Mouse (Mus musculus) hindbrain, embryonic 14.5 days (tissue): Measurements from ENCODE around the gene Ranbp9. TPM values are rescaled to one million over a fixed set of nuclear protein-coding genes. Genes with fewer than 3 reads are reported as not detected.

Source experiments
- ATAC-seq: fragments of 200-750 bp; cut with Nextera tagmentation; 2 replicates; pipeline ENCODE4 v1.8.0; 2017; ENCODE audit warnings: moderate number of reproducible peaks, mild to moderate bottlenecking, moderate TSS enrichment, moderate library complexity; ENCODE audit not compliant: low FRiP score
- DNase-seq: peaks from one replicate; pipeline ENCODE4 v3.0.0-alpha.2; 2015; ENCODE audit warnings: low spot score
- H3K27ac ChIP-seq: fragments of 300-500 bp; sonication (generic); 2 replicates; pipeline ENCODE4 v1.5.1; 2014; ENCODE audit warnings: mild to moderate bottlenecking, moderate library complexity
- H3K27me3 ChIP-seq: fragments of 300-500 bp; sonication (generic); 2 replicates; pipeline ENCODE4 v1.6.1; 2014; ENCODE audit warnings: mild to moderate bottlenecking, low read length, mixed read lengths; ENCODE audit not compliant: control insufficient read depth, insufficient read depth
- H3K36me3 ChIP-seq: fragments of 300-500 bp; sonication (generic); replicated peaks from 2 replicates; pipeline ENCODE4 v1.6.1; 2014; ENCODE audit not compliant: control insufficient read depth, insufficient read depth
- H3K4me1 ChIP-seq: fragments of 300-500 bp; sonication (generic); replicated peaks from 2 replicates; pipeline ENCODE4 v1.6.1; 2014; ENCODE audit warnings: antibody characterized with exemption, low read length, mixed read lengths; ENCODE audit not compliant: control insufficient read depth, insufficient read depth
- H3K4me2 ChIP-seq: fragments of 300-500 bp; sonication (generic); replicated peaks from 2 replicates; pipeline ENCODE4 v1.6.1; 2014; ENCODE audit warnings: mild to moderate bottlenecking, moderate library complexity
- H3K4me3 ChIP-seq: fragments of 300-500 bp; sonication (generic); replicated peaks from 2 replicates; pipeline ENCODE4 v1.5.1; 2014; ENCODE audit warnings: mild to moderate bottlenecking, low read length
- H3K9ac ChIP-seq: fragments of 300-500 bp; sonication (generic); 2 replicates; pipeline ENCODE4 v1.6.1; 2014
- H3K9me3 ChIP-seq: fragments of 300-500 bp; sonication (generic); 2 replicates; pipeline ENCODE4 v1.6.1; 2016; ENCODE audit warnings: low read length; ENCODE audit not compliant: control insufficient read depth
- WGBS: fragments of 180-500 bp; shearing (Covaris S2); extraction: QIAGEN DNeasy Blood & Tissue Kit; methylation state at CpG from one replicate; pipeline ENCODE4 v1.1.7; 2014; 5-methylcytosine and 5-hydroxymethylcytosine counted together
- polyA plus RNA-seq: library from polyadenylated mRNA; unstranded; fragments of >200 nt; fragmentation: Nextera tagmentation; extraction: Ambion mirVana; gene quantifications from 2 replicates; pipeline ENCODE4 v1.2.1, GENCODE M21; 2014

The Ranbp9 gene
- polyA plus RNA-seq, 1 experiment from 2014 or later, result 16.8 TPM

- peak within 1 kb of the TSS; percentile 59 for H3K4me2 ChIP-seq
- peaks cover 38% of the 10 kb centered on the region for H3K36me3 ChIP-seq
- peak within 1 kb of the TSS; percentile 66 for H3K9ac ChIP-seq
- DNase-seq, result peak; percentile 98
- peak within 1 kb of the TSS; percentile 90 for H3K27ac ChIP-seq
- peak; percentile 93 for ATAC-seq
- H3K4me1 ChIP-seq, result no peaks in the 10 kb centered on the region; the same call in 1 of the 2 replicates
- H3K4me3 ChIP-seq, result peak within 1 kb of the TSS; percentile 49
- H3K27me3 ChIP-seq, result no peaks in the 10 kb centered on the region
- WGBS, result 2% methylated on average over 59 of the region's 72 CpGs
- no peaks in the 10 kb centered on the region for H3K9me3 ChIP-seq
Measured at GRCm38 (mm10) chr13:43398297-43399080, 82.6 kb downstream of the Ranbp9 start, which contains the start of gene Nol7. Gene Nol7 (plus strand): TSS chr13:43398390.

- ATAC-seq, result no peak
- 54% methylated on average over 13 of the region's 17 CpGs for WGBS
- Histone ChIP-seq H3K4me3 (peak overlapping the region; percentile 49), H3K4me1 (no peaks in the 10 kb centered on the region; the same call in 1 of the 2 replicates), H3K27ac (no peak overlapping the region), H3K9me3 (no peaks in the 10 kb centered on the region), H3K9ac (peak overlapping the region; percentile 66; the same call in 1 of the 2 replicates), H3K36me3 (peaks cover 31% of the 10 kb centered on the region), H3K4me2 (peak overlapping the region; percentile 59; the same call in 1 of the 2 replicates), H3K27me3 (no peaks in the 10 kb centered on the region)
- DNase-seq, result no peak
Measured at GRCm38 (mm10) chr13:43397700-43398296, 83.3 kb downstream of the Ranbp9 start.

GRCm38 (mm10) chr13:43385321-43385720 lies 95.8 kb downstream of the Ranbp9 start:
- 99% methylated on average over 10 of the region's 10 CpGs for WGBS
- no peak for ATAC-seq

GRCm38 (mm10) chr13:43379989-43380388 lies 101.1 kb downstream of the Ranbp9 start:
- H3K27ac ChIP-seq, result no peak overlapping the region
- H3K4me1 ChIP-seq, result no peaks in the 10 kb centered on the region
- no peaks in the 10 kb centered on the region for H3K27me3 ChIP-seq
- no peak for DNase-seq
- WGBS, result 84% methylated on average over 3 of the region's 3 CpGs
- no peak overlapping the region for H3K4me2 ChIP-seq
- H3K9ac ChIP-seq, result no peak overlapping the region
- H3K36me3 ChIP-seq, result peaks cover 18% of the 10 kb centered on the region
- H3K9me3 ChIP-seq, result no peaks in the 10 kb centered on the region
- no peak overlapping the region for H3K4me3 ChIP-seq
- ATAC-seq, result no peak

More at GRCm38 (mm10) chr13:43385321-43385720, 95.8 kb downstream of the Ranbp9 start:
- no peaks in the 10 kb centered on the region for H3K9me3 ChIP-seq
- H3K27ac ChIP-seq, result no peak overlapping the region
- no peak for DNase-seq
- H3K4me3 ChIP-seq, result no peak overlapping the region
- H3K36me3 ChIP-seq, result peaks cover 10% of the 10 kb centered on the region
- no peak overlapping the region for H3K9ac ChIP-seq
- H3K27me3 ChIP-seq, result no peaks in the 10 kb centered on the region
- no peak overlapping the region for H3K4me2 ChIP-seq
- H3K4me1 ChIP-seq, result no peaks in the 10 kb centered on the region

- no peaks in the 10 kb centered on the region for H3K4me1 ChIP-seq
- WGBS, result 73% methylated on average over 2 of the region's 2 CpGs
- DNase-seq (no peak), ATAC-seq (no peak)
- H3K4me2 ChIP-seq, result no peak overlapping the region
- H3K4me3 ChIP-seq, result no peak overlapping the region
- H3K27ac ChIP-seq, result no peak overlapping the region
- no peak overlapping the region for H3K9ac ChIP-seq
- H3K9me3 ChIP-seq, result no peaks in the 10 kb centered on the region
- no peaks in the 10 kb centered on the region for H3K27me3 ChIP-seq
- peaks cover 41% of the 10 kb centered on the region for H3K36me3 ChIP-seq
Measured at GRCm38 (mm10) chr13:43374918-43375432, 106.1 kb downstream of the Ranbp9 start.

- DNase-seq (no peak), ATAC-seq (no peak)
- H3K27ac ChIP-seq, result no peak overlapping the region
- H3K9ac ChIP-seq, result no peak overlapping the region
- H3K4me1 ChIP-seq, result no peaks in the 10 kb centered on the region
- 89% methylated on average over 10 of the region's 10 CpGs for WGBS
- H3K36me3 ChIP-seq, result peaks cover 41% of the 10 kb centered on the region
- no peaks in the 10 kb centered on the region for H3K27me3 ChIP-seq
- H3K4me2 ChIP-seq, result no peak overlapping the region
- no peaks in the 10 kb centered on the region for H3K9me3 ChIP-seq
- H3K4me3 ChIP-seq, result no peak overlapping the region
Measured at GRCm38 (mm10) chr13:43374205-43374604, 106.9 kb downstream of the Ranbp9 start.

- no peak overlapping the region for H3K4me2 ChIP-seq
- ATAC-seq (no peak), DNase-seq (no peak)
- H3K27me3 ChIP-seq, result no peaks in the 10 kb centered on the region
- no peaks in the 10 kb centered on the region for H3K4me1 ChIP-seq
- H3K9me3 ChIP-seq, result no peaks in the 10 kb centered on the region
- H3K36me3 ChIP-seq, result peaks cover 38% of the 10 kb centered on the region
- WGBS, result 80% methylated on average over 1 of the region's 1 CpGs
- no peak overlapping the region for H3K4me3 ChIP-seq
- H3K9ac ChIP-seq, result no peak overlapping the region
- no peak overlapping the region for H3K27ac ChIP-seq
Measured at GRCm38 (mm10) chr13:43372892-43373291, 108.2 kb downstream of the Ranbp9 start.

- H3K9me3 ChIP-seq, result no peaks in the 10 kb centered on the region
- WGBS, result 96% methylated on average over 6 of the region's 6 CpGs
- H3K36me3 ChIP-seq, result peaks cover 23% of the 10 kb centered on the region
- no peak for ATAC-seq
- no peak overlapping the region for H3K27ac ChIP-seq
- DNase-seq, result no peak
- no peak overlapping the region for H3K4me3 ChIP-seq
- H3K27me3 ChIP-seq, result no peaks in the 10 kb centered on the region
- no peak overlapping the region for H3K9ac ChIP-seq
- no peak overlapping the region for H3K4me2 ChIP-seq
- peaks cover 8% of the 10 kb centered on the region; the same call in 1 of the 2 replicates for H3K4me1 ChIP-seq
Measured at GRCm38 (mm10) chr13:43370063-43370462, 111.0 kb downstream of the Ranbp9 start.

GRCm38 (mm10) chr13:43365825-43366184 lies 115.3 kb downstream of the Ranbp9 start:
- H3K4me2 ChIP-seq, result peak overlapping the region; percentile 91
- 0 out of 2 replicates have a peak, but pooled peaks cover 3% of the 10 kb centered on the region for H3K36me3 ChIP-seq
- no peaks in the 10 kb centered on the region for H3K9me3 ChIP-seq
- H3K9ac ChIP-seq, result peak overlapping the region; percentile 83
- no peaks in the 10 kb centered on the region for H3K27me3 ChIP-seq
- 14% methylated on average over 11 of the region's 11 CpGs for WGBS
- DNase-seq (no peak), ATAC-seq (no peak; the same call in 1 of the 2 replicates)
- peak overlapping the region; percentile 81 for H3K27ac ChIP-seq
- H3K4me1 ChIP-seq, result peaks cover 8% of the 10 kb centered on the region; the same call in 1 of the 2 replicates
- peak overlapping the region; percentile 65 for H3K4me3 ChIP-seq
